Mouse (Mus musculus) neural tube, embryonic 12.5 days (tissue): ENCODE results near the gene Tcl1b5. TPM values are rescaled to one million over a fixed set of nuclear protein-coding genes. Genes with fewer than 3 reads are reported as not detected.

Experiments used
- ATAC-seq: fragments of 200-750 bp; cut with Nextera tagmentation; 2 replicates; pipeline ENCODE4 v1.8.0; 2017; ENCODE audit warnings: low read depth, mild to moderate bottlenecking, moderate TSS enrichment, moderate library complexity; ENCODE audit not compliant: low FRiP score
- H3K27ac ChIP-seq: fragments of 300-500 bp; sonication (generic); 2 replicates; pipeline ENCODE4 v1.5.1; 2016
- H3K27me3 ChIP-seq: fragments of 300-500 bp; sonication (generic); replicated peaks from 2 replicates; pipeline ENCODE4 v1.6.1; 2016; ENCODE audit warnings: mild to moderate bottlenecking
- H3K36me3 ChIP-seq: fragments of 300-500 bp; sonication (generic); 2 replicates; pipeline ENCODE4 v1.6.1; 2016; ENCODE audit warnings: mild to moderate bottlenecking
- H3K4me1 ChIP-seq: fragments of 300-500 bp; sonication (generic); 2 replicates; pipeline ENCODE4 v1.6.1; 2016
- H3K4me2 ChIP-seq: fragments of 300-500 bp; sonication (generic); replicated peaks from 2 replicates; pipeline ENCODE4 v1.6.1; 2016; ENCODE audit warnings: mild to moderate bottlenecking
- H3K4me3 ChIP-seq: fragments of 300-500 bp; sonication (generic); 2 replicates; pipeline ENCODE4 v1.5.1; 2016
- H3K9ac ChIP-seq: fragments of 300-500 bp; sonication (generic); 2 replicates; pipeline ENCODE4 v1.6.1; 2016; ENCODE audit warnings: mild to moderate bottlenecking
- H3K9me3 ChIP-seq: fragments of 300-500 bp; sonication (generic); 2 replicates; pipeline ENCODE4 v1.6.1; 2016; ENCODE audit warnings: mild to moderate bottlenecking
- WGBS: fragments of 180-500 bp; shearing (Covaris S2); methylation state at CpG from one replicate; pipeline ENCODE4 v1.1.7; 2016; 5-methylcytosine and 5-hydroxymethylcytosine counted together
- polyA plus RNA-seq: library from polyadenylated mRNA; unstranded; fragments of >200 nt; fragmentation: Nextera tagmentation; extraction: Ambion mirVana; gene quantifications from 2 replicates; pipeline ENCODE4 v1.2.1, GENCODE M21; 2016

Tcl1b5 gene
- polyA plus RNA-seq, 1 experiment from 2014 or later = not detected

GRCm38 (mm10) chr12:105222601-105223319 is 46.6 kb downstream of the Tcl1b5 start, which contains the start of gene Tcl1:
Tcl1 (minus strand) TSS chr12:105222793.
- Histone ChIP-seq H3K36me3 (no peaks in the 10 kb centered on the region), H3K9me3 (no peaks in the 10 kb centered on the region)
- WGBS = 93% methylated on average over 22 of the region's 22 CpGs

GRCm38 (mm10) chr12:105224621-105225320 is 48.6 kb downstream of the Tcl1b5 start:
- no peak overlapping the region for H3K9ac ChIP-seq
- WGBS = 35% methylated on average over 16 of the region's 16 CpGs
- H3K36me3 ChIP-seq = no peaks in the 10 kb centered on the region
- H3K4me2 ChIP-seq = no peak overlapping the region
- H3K9me3 ChIP-seq = no peaks in the 10 kb centered on the region
- no peaks in the 10 kb centered on the region for H3K27me3 ChIP-seq
- no peak overlapping the region for H3K4me3 ChIP-seq
- ATAC-seq = no peak
- no peaks in the 10 kb centered on the region for H3K4me1 ChIP-seq
- no peak overlapping the region for H3K27ac ChIP-seq

More at GRCm38 (mm10) chr12:105222601-105223319, 46.6 kb downstream of the Tcl1b5 start, which contains the start of gene Tcl1:
- Histone ChIP-seq H3K27ac (no peak within 1 kb of the TSS), H3K4me2 (no peak within 1 kb of the TSS), H3K4me1 (no peaks in the 10 kb centered on the region), H3K27me3 (no peaks in the 10 kb centered on the region), H3K4me3 (no peak within 1 kb of the TSS), H3K9ac (no peak within 1 kb of the TSS)
- no peak for ATAC-seq

Other genes with a start within 250 kb of the Tcl1b5 start
- 0.06 and 0.17 TPM in 2 replicates for gene Syne3, start 166.5 kb upstream of the Tcl1b5 start, polyA plus RNA-seq
- 184 and 189 TPM in 2 replicates for gene Glrx5, start 143.7 kb upstream of the Tcl1b5 start, polyA plus RNA-seq
- gene Tcl1b2, start 30.3 kb upstream of the Tcl1b5 start, polyA plus RNA-seq = not detected in 2 replicates
- gene Tcl1b1, start 16.7 kb upstream of the Tcl1b5 start, polyA plus RNA-seq = not detected in 2 replicates
- gene Tcl1b3, start 14.7 kb downstream of the Tcl1b5 start, polyA plus RNA-seq = not detected in 2 replicates
- not detected in 2 replicates for gene Tcl1b4, start 25.6 kb downstream of the Tcl1b5 start, polyA plus RNA-seq
- gene Tcl1, start 46.4 kb downstream of the Tcl1b5 start, polyA plus RNA-seq = not detected in 2 replicates
- gene Tunar, start 157.5 kb downstream of the Tcl1b5 start, polyA plus RNA-seq = 2.1 and 2.5 TPM in 2 replicates